Mouse (Mus musculus): ENCODE data around the gene Lbh.

DNA sequence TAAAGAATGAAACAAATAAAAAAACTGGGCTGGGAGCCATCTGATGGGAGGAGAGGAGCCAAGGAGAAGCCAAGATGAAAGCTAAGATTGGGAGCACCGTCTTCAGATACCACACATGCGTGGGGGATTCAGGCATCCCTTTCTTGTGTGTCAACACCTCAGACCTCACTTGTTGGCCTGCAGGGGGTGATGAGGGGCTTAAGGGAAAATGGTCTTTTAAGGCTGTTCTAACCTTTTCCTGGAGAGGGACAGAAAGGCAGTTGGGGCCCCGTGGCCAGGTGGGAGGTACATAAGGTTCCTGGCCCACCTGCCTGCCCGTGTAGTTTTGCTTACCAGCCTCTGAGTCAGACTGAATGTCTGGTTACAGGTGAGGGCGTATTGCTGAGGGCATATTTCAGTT, 4.1 kb downstream of the Lbh start:
- TF ChIP-seq CTCF (IDR thresholded peaks at IDR 0.05; ENCODE audit: extremely low read depth, insufficient read depth, low read length) (no peak), POLR2A (IDR thresholded peaks at IDR 0.05; ENCODE audit: extremely low read depth, insufficient read depth, low read length) (no peak)

Measured in cortical plate, adult 2 months (tissue).